Mouse (Mus musculus) testis, adult 2 months (tissue): ENCODE results near the gene Synpr. TPM values are rescaled to one million over a fixed set of nuclear protein-coding genes. Genes with fewer than 3 reads are reported as not detected.

Source experiments
- H3K27ac ChIP-seq: fragments of 200-500 bp; 2 replicates; pipeline ENCODE4 v1.5.1; 2012; ENCODE audit warnings: low read depth, low read length; ENCODE audit not compliant: control insufficient read depth, insufficient read depth
- H3K27me3 ChIP-seq: fragments of 200-500 bp; 2 replicates; pipeline ENCODE4 v1.6.1; 2012; ENCODE audit warnings: mild to moderate bottlenecking, low read length, moderate library complexity; ENCODE audit not compliant: control insufficient read depth, insufficient read depth
- H3K36me3 ChIP-seq: fragments of 200-500 bp; 2 replicates; pipeline ENCODE4 v1.6.1; 2012; ENCODE audit warnings: mild to moderate bottlenecking, low read length; ENCODE audit not compliant: control insufficient read depth, insufficient read depth
- H3K4me1 ChIP-seq: fragments of 200-500 bp; 2 replicates; pipeline ENCODE4 v1.6.1; 2012; ENCODE audit warnings: low read length; ENCODE audit not compliant: control insufficient read depth, insufficient read depth
- H3K4me3 ChIP-seq: fragments of 200-500 bp; 2 replicates; pipeline ENCODE4 v1.5.1; 2012; ENCODE audit warnings: low read depth, mild to moderate bottlenecking, low read length, moderate library complexity, mixed read lengths; ENCODE audit not compliant: control insufficient read depth
- CTCF ChIP-seq: fragments of 200-500 bp; IDR thresholded peaks from 2 replicates; pipeline ENCODE4 v1.5.1; 2012; ENCODE audit warnings: low read depth, mild to moderate bottlenecking, inconsistent platforms, low read length, moderate library complexity; ENCODE audit not compliant: control insufficient read depth, insufficient read depth, insufficient replicate concordance
- POLR2A ChIP-seq: fragments of 200-500 bp; IDR thresholded peaks from 2 replicates; pipeline ENCODE4 v1.6.1; 2012; ENCODE audit warnings: low read depth, mild to moderate bottlenecking, inconsistent platforms, low read length, moderate library complexity; ENCODE audit not compliant: control insufficient read depth
- polyA plus RNA-seq: library from polyadenylated mRNA; depleted of rRNA; stranded (reverse); fragments of >200 nt; gene quantifications from 2 replicates; pipeline ENCODE4 v1.2.3, GENCODE M21; 2012

Gene Synpr
- polyA plus RNA-seq, 1 experiment: not detected

DNA sequence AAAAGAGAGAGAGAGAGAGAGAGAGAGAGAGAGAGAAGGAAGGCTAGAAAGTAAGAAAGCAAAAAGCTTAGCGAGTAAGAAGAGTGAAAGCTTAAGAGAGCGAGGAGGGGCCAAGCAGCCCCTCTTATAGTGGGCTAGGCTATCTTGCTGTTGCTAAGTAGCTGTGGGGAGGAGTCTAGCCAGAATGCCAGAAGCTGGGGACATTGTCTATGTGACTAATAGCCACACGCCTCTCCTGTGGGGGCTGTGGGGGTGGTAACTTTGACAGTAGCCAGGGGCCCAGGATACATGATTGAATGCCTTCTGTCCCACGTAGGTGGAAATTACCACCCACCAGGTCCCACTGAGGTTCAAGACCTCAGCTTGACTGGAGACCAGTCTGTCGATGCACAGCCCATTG is 48.8 kb downstream of the Synpr start:
- H3K36me3 ChIP-seq: no peaks in the 10 kb centered on the region
- H3K27me3 ChIP-seq: no peaks in the 10 kb centered on the region
- no peak overlapping the region for H3K27ac ChIP-seq
- peaks cover 2% of the 10 kb centered on the region; the same call in 1 of the 2 replicates for H3K4me1 ChIP-seq
- TF ChIP-seq CTCF: no peak
- TF ChIP-seq POLR2A: no peak
- H3K4me3 ChIP-seq: no peak overlapping the region

DNA sequence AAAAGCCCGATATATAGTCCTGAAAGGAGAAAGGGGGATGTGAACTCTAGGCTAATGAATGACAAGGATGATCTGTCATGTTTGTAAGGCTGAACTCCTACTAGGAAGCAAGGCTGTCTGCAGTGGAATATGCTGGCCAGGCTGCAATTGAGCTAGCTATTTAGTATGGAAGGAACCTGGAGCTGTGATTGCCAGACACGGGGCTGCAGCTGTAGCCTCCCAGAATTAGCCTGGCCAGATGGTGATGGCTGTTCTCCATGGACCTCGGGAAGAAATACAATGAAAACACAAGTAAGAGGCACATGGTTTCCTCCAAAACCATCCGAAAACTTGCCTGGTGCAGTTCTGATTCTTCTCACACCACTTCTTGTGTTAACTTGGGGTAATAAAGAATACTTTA is 51.6 kb downstream of the Synpr start:
- Histone ChIP-seq H3K4me3 (no peak overlapping the region), H3K36me3 (no peaks in the 10 kb centered on the region), H3K4me1 (peaks cover 2% of the 10 kb centered on the region; the same call in 1 of the 2 replicates), H3K27ac (no peak overlapping the region), H3K27me3 (no peaks in the 10 kb centered on the region)
- no peak for TF ChIP-seq POLR2A
- no peak for TF ChIP-seq CTCF

DNA sequence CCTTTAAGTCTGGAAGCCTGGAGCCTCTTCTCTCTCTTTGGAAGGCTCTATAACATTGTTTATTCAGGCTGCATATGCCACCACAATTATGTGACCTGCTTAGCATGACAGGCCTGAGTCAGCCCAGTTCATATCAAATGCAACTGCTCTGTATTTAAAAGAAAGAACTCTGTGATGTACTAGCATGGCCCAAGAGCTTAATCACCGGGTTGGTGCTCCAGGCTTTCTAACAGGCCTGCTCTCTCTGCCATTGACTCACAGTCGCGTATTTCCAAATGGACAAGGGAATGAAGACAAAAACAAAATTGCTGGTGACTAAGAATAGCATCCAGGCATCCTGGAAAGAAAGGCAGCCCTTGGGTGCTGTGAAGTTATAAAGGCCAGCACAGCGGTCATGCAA is 56.1 kb downstream of the Synpr start:
- no peaks in the 10 kb centered on the region for H3K36me3 ChIP-seq
- no peaks in the 10 kb centered on the region for H3K27me3 ChIP-seq
- no peaks in the 10 kb centered on the region for H3K4me1 ChIP-seq
- TF ChIP-seq POLR2A (no peak), CTCF (no peak)
- H3K27ac ChIP-seq: no peak overlapping the region
- H3K4me3 ChIP-seq: no peak overlapping the region

DNA sequence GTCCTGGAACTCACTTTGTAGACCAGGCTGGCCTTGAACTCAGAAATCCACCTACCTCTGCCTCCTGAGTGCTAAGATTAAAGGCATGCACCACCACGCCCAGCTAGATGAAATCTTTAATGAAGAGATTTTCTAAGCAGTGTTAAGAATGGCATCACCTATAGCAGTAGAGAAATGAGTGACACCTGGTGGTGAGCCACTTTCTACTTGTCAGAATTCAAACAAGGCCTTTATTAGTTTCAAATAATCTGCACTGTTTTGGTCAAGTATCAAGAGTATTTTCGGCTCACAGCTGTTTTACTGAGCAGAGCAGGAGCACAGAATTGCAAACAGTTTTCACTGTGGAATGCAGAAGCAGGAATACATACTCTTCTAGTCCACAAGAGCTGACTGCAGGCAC is 59.7 kb downstream of the Synpr start:
- TF ChIP-seq POLR2A (no peak), CTCF (no peak)
- H3K27me3 ChIP-seq: no peaks in the 10 kb centered on the region
- H3K4me3 ChIP-seq: no peak overlapping the region
- H3K27ac ChIP-seq: no peak overlapping the region
- H3K36me3 ChIP-seq: no peaks in the 10 kb centered on the region
- no peaks in the 10 kb centered on the region for H3K4me1 ChIP-seq

DNA sequence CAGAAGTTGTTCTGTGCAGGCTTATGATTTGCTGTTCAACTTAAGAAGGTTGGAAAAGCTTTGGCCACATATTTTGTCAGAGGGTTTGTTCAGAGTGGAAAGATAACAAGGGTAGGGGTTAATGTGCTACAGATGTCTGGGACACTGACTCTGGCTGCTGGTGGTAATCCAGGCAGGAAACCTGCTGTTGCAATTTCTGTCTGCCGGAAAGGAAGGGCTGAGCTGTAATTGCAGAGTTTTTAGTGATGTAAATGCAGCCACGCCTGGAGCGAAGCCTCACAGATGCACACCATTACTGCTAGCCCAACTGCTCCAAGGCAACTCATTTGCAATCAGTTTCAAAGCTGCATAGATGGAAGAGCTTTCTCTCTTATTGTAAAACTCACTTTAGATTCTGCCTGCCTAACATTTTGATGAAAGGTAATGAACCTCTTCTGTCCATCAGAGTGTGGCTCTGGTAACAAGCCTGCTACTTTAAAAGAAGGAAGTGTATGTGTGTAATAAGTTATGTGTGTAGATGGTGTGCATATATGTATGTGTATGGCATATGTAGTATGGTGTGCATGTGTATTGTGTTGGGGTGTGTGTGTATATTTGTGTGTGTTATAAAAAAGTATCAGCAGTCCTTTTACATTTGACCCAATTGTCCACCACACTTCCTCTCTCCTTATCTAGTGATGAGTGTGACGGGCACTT is 64.7 kb downstream of the Synpr start:
- Histone ChIP-seq H3K4me1 (peaks cover 4% of the 10 kb centered on the region), H3K27ac (no peak overlapping the region), H3K36me3 (no peaks in the 10 kb centered on the region), H3K4me3 (no peak overlapping the region), H3K27me3 (no peaks in the 10 kb centered on the region)
- TF ChIP-seq POLR2A (no peak), CTCF (no peak)

DNA sequence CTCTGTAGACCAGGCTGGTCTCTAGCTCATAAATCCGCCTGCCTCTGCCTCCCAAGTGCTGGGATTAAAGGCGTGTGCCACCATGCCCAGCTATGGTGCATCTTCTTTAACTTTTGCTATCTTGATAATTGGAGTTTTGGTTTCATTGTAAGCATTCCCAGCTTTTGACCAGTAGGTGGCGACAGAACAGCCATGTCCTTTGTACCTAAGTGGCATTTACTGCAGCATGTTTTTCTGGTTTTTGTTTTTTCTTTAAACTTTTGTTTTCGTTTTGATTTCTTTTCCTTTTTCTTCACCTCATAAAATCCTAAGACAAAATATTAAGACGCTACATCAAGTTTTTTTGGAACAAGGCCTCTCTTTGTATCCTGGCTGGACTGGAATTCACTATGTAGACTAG is 69.6 kb downstream of the Synpr start:
- TF ChIP-seq POLR2A (no peak), CTCF (peak; percentile 28; the same call in 1 of the 2 replicates)
- Histone ChIP-seq H3K4me3 (peak overlapping the region; percentile 68), H3K36me3 (no peaks in the 10 kb centered on the region), H3K27me3 (no peaks in the 10 kb centered on the region), H3K27ac (no peak overlapping the region), H3K4me1 (peaks cover 4% of the 10 kb centered on the region)

DNA sequence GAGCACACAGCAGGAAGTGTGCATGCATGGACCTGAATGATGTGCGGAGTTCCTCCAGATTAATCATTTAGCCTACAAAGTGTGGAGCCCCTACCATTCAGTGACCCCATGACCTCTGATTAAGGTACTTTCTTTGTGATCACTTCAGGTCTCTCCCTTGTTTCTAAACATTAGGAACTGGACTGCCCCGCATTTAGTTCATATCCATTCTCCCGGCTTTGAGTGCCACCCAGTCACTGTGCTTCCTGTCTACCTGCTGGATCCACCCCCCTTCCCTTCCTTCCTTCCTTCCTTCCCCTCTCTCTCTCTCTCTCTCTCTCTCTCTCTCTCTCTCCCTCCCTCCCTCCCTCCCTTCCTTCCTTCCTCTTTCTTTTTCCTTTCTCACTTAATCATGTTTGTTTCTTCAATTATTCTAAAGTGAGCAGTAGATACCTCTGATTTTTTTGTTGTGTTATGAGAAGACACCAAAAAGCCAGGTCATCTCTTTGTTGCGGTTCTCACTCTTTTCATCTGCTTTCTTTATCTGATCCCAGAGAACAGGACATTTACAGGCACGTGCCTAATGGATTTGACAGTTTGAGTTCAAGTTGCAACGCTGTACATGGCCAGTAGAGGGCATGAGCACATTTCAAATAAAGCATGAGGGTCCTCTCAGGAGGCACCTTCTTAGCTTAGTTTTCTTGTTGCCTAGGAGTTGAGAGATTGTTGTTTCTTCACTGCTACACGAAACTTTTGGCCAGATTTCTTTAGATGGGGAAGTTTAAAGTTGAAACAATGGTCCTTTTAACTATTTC is 71.2 kb downstream of the Synpr start:
- Histone ChIP-seq H3K4me3 (no peak overlapping the region), H3K27me3 (no peaks in the 10 kb centered on the region), H3K4me1 (peaks cover 4% of the 10 kb centered on the region), H3K27ac (no peak overlapping the region), H3K36me3 (no peaks in the 10 kb centered on the region)
- no peak for TF ChIP-seq POLR2A
- no peak for TF ChIP-seq CTCF
